17 mouse cellular contexts compared by ENCODE assay signal in the genomic region with DNA sequence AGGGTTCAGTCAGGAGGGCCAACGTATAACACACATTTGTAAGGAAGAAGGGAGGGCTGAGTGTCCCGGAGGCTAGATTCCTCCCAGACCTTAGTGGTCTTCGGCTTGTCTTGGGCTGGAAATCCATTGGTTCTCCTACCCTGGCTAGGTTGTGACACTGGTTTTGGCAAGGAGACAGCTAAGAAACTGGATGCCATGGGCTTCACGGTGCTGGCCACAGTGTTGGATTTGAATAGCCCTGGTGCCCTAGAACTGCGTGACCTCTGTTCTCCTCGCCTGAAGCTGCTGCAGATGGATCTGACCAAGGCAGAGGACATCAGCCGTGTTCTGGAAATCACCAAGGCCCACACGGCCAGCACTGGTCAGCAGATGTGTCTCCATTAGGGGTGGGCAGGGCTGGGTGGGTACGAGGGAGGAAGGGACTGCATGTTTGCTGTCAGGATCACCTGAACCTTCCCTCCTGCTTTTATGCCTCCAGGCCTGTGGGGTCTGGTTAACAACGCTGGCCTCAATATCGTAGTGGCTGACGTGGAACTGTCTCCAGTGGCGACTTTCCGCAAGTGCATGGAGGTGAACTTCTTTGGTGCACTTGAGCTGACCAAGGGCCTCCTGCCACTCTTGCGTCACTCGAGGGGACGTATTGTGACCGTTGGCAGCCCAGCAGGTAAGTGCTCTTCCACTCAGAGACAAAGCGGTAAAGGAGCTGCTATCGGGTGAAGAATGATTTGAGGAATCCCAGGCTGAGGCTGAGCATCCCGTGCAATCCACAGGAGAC. TPM values are rescaled to one million over a fixed set of nuclear protein-coding genes. Genes with fewer than 3 reads are reported as not detected.
DNase-seq lines count a peak whose midpoint lies in the region; ATAC-seq and TF ChIP-seq lines count a peak whose summit lies in the region.
"Had no signal": no experiment of that assay in that cellular context is flagged by ENCODE, and none has a peak within 500 bp of the region (broad histone marks: within the 10 kb centered on the region; RNA-seq: fewer than 3 reads in every experiment).

No protein-coding gene starts in this region.

- H3K4me1 ChIP-seq in hindbrain, embryonic 13.5 days (replicated peaks): peaks cover 49% of the 10 kb centered on the region
- peaks cover 31% of the 10 kb centered on the region for H3K4me1 ChIP-seq in hindbrain, embryonic 14.5 days (replicated peaks; ENCODE audit: control insufficient read depth, insufficient read depth, low read length)
- H3K4me1 ChIP-seq in lung, embryonic 14.5 days (ENCODE audit: insufficient read depth): peaks cover 24% of the 10 kb centered on the region
- peaks cover 67% of the 10 kb centered on the region for H3K4me1 ChIP-seq in limb, embryonic 10.5 days

- H3K4me2 ChIP-seq in hindbrain, embryonic 13.5 days: no peak overlapping the region
- H3K4me2 ChIP-seq in hindbrain, embryonic 14.5 days (replicated peaks): no peak overlapping the region
- H3K4me2 ChIP-seq in lung, embryonic 14.5 days: no peak overlapping the region
- H3K4me2 ChIP-seq: embryonic facial prominence, embryonic 13.5 days; liver, embryonic 13.5 days; stomach, embryonic 15.5 days had no signal

- no peak for ATAC-seq in hindbrain, embryonic 13.5 days (ENCODE audit: low FRiP score)
- no peak for ATAC-seq in hindbrain, embryonic 14.5 days (ENCODE audit: low FRiP score)
- no peak for ATAC-seq in lung, embryonic 14.5 days (ENCODE audit: insufficient read depth)

- H3K4me3 ChIP-seq in hindbrain, embryonic 13.5 days: no peak overlapping the region
- no peak overlapping the region for H3K4me3 ChIP-seq in hindbrain, embryonic 14.5 days (replicated peaks; ENCODE audit: low read length)
- H3K4me3 ChIP-seq in lung, embryonic 14.5 days (ENCODE audit: low read depth, low read length): no peak overlapping the region
- 0 out of 2 replicates have a peak overlapping the region, but pooled peaks have one; percentile 14 for H3K4me3 ChIP-seq in limb, embryonic 10.5 days
- H3K4me3 ChIP-seq: embryonic facial prominence, embryonic 13.5 days; liver, embryonic 13.5 days; neural tube, embryonic 12.5 days; stomach, embryonic 15.5 days had no signal

- H3K27ac ChIP-seq in hindbrain, embryonic 13.5 days: 0 out of 2 replicates have a peak overlapping the region, but pooled peaks have one; percentile 35
- H3K27ac ChIP-seq in hindbrain, embryonic 14.5 days: no peak overlapping the region
- no peak overlapping the region for H3K27ac ChIP-seq in lung, embryonic 14.5 days (ENCODE audit: low read depth)
- H3K27ac ChIP-seq in limb, embryonic 10.5 days: peak overlapping the region; percentile 99
- H3K27ac ChIP-seq: embryonic facial prominence, embryonic 13.5 days; liver, embryonic 13.5 days; neural tube, embryonic 12.5 days; stomach, embryonic 15.5 days had no signal

- no peak for DNase-seq in hindbrain, embryonic 14.5 days (ENCODE audit: low spot score)
- no peak for DNase-seq in lung, embryonic 14.5 days
- DNase-seq in lung, postnatal 14 days: no peak
- peak; percentile 42 for DNase-seq in limb, embryonic 10.5 days (ENCODE audit: low spot score)
- peak; percentile 49 for DNase-seq in lung, postnatal 10 days
- no peak for DNase-seq in urinary bladder, postnatal 25 days (ENCODE audit: low spot score)
- DNase-seq: adrenal gland, postnatal 25 days; cerebellum, adult 2 months; gastrocnemius, postnatal 36 days; heart, postnatal 14 days; liver, embryonic 13.5 days; right cerebral cortex, postnatal 14 days; thymus, adult 2 months had no signal

- H3K36me3 ChIP-seq in hindbrain, embryonic 13.5 days: peaks cover 49% of the 10 kb centered on the region
- H3K36me3 ChIP-seq in hindbrain, embryonic 14.5 days (replicated peaks; ENCODE audit: control insufficient read depth, insufficient read depth): peaks cover 44% of the 10 kb centered on the region
- H3K36me3 ChIP-seq in lung, embryonic 14.5 days (ENCODE audit: insufficient read depth): peaks cover 29% of the 10 kb centered on the region; the same call in 1 of the 2 replicates
- H3K36me3 ChIP-seq in limb, embryonic 10.5 days: peaks cover 61% of the 10 kb centered on the region

- 86% methylated on average over 21 of the region's 21 CpGs for WGBS in hindbrain, embryonic 13.5 days
- 81% methylated on average over 21 of the region's 21 CpGs for WGBS in hindbrain, embryonic 14.5 days
- 59% methylated on average over 21 of the region's 21 CpGs for WGBS in lung, embryonic 14.5 days
- WGBS in limb, embryonic 10.5 days: 73% methylated on average over 21 of the region's 21 CpGs

- peak; percentile 39 for TF ChIP-seq CTCF in lung, embryonic 14.5 days (IDR thresholded peaks at IDR 0.05; ENCODE audit: low read depth)

- peaks cover 10% of the 10 kb centered on the region for H3K27me3 ChIP-seq in hindbrain, embryonic 13.5 days
- H3K27me3 ChIP-seq in hindbrain, embryonic 14.5 days (ENCODE audit: control insufficient read depth, insufficient read depth, low read length): no peaks in the 10 kb centered on the region
- no peaks in the 10 kb centered on the region; the same call in 1 of the 2 replicates for H3K27me3 ChIP-seq in lung, embryonic 14.5 days (ENCODE audit: insufficient read depth, low read length)
- no peaks in the 10 kb centered on the region for H3K27me3 ChIP-seq in limb, embryonic 10.5 days (ENCODE audit: low read depth, poor library complexity, severe bottlenecking)

- H3K9me3 ChIP-seq in hindbrain, embryonic 13.5 days: no peaks in the 10 kb centered on the region
- H3K9me3 ChIP-seq in hindbrain, embryonic 14.5 days (ENCODE audit: control insufficient read depth, low read length): no peaks in the 10 kb centered on the region
- H3K9me3 ChIP-seq in lung, embryonic 14.5 days (ENCODE audit: low read depth, low read length): no peaks in the 10 kb centered on the region
- H3K9me3 ChIP-seq in limb, embryonic 10.5 days (replicated peaks): no peaks in the 10 kb centered on the region
- H3K9me3 ChIP-seq: embryonic facial prominence, embryonic 13.5 days; liver, embryonic 13.5 days; neural tube, embryonic 12.5 days; stomach, embryonic 15.5 days had no signal

- no peak overlapping the region for H3K9ac ChIP-seq in hindbrain, embryonic 13.5 days
- H3K9ac ChIP-seq in hindbrain, embryonic 14.5 days: no peak overlapping the region
- H3K9ac ChIP-seq in lung, embryonic 14.5 days: no peak overlapping the region
- H3K9ac ChIP-seq: embryonic facial prominence, embryonic 13.5 days; liver, embryonic 13.5 days; neural tube, embryonic 12.5 days; stomach, embryonic 15.5 days had no signal

RNA-seq across cellular contexts. Expression of gene Hsd11b2, which starts 3.6 kb away (rescaled TPM):
- 7.8 and 11.0 TPM in 2 replicates for polyA plus RNA-seq in hindbrain, embryonic 13.5 days (2015; fragmentation: Nextera tagmentation; extraction: Ambion mirVana)
- polyA plus RNA-seq in hindbrain, embryonic 14.5 days (2014; fragmentation: Nextera tagmentation; extraction: Ambion mirVana): 6.1 and 7.0 TPM in 2 replicates
- 4.8 and 5.9 TPM in 2 replicates for polyA plus RNA-seq in lung, embryonic 14.5 days (2014; fragmentation: Nextera tagmentation; extraction: Ambion mirVana)
- 78.2 and 83.2 TPM in 2 replicates for polyA plus RNA-seq in limb, embryonic 10.5 days (2016; fragmentation: Nextera tagmentation; extraction: Ambion mirVana)

RNA-seq across cellular contexts. Expression of gene Zdhhc1, which starts 25.5 kb away (rescaled TPM):
- 30.9 and 34.3 TPM in 2 replicates for polyA plus RNA-seq in hindbrain, embryonic 13.5 days (2015; fragmentation: Nextera tagmentation; extraction: Ambion mirVana)
- polyA plus RNA-seq in hindbrain, embryonic 14.5 days (2014; fragmentation: Nextera tagmentation; extraction: Ambion mirVana): 32.7 and 33.1 TPM in 2 replicates
- 40.0 and 41.9 TPM in 2 replicates for polyA plus RNA-seq in lung, embryonic 14.5 days (2014; fragmentation: Nextera tagmentation; extraction: Ambion mirVana)
- polyA plus RNA-seq in limb, embryonic 10.5 days (2016; fragmentation: Nextera tagmentation; extraction: Ambion mirVana): 18.9 and 25.3 TPM in 2 replicates

RNA-seq across cellular contexts. Expression of gene Atp6v0d1, which starts 43.7 kb away (rescaled TPM):
- 201 and 203 TPM in 2 replicates for polyA plus RNA-seq in hindbrain, embryonic 13.5 days (2015; fragmentation: Nextera tagmentation; extraction: Ambion mirVana)
- polyA plus RNA-seq in hindbrain, embryonic 14.5 days (2014; fragmentation: Nextera tagmentation; extraction: Ambion mirVana): 231 and 245 TPM in 2 replicates
- polyA plus RNA-seq in lung, embryonic 14.5 days (2014; fragmentation: Nextera tagmentation; extraction: Ambion mirVana): 74.6 and 81.0 TPM in 2 replicates
- polyA plus RNA-seq in limb, embryonic 10.5 days (2016; fragmentation: Nextera tagmentation; extraction: Ambion mirVana): 58.3 and 68.6 TPM in 2 replicates

RNA-seq across cellular contexts. Expression of gene Tppp3, which starts 50.9 kb away (rescaled TPM):
- 170 and 181 TPM in 2 replicates for polyA plus RNA-seq in hindbrain, embryonic 13.5 days (2015; fragmentation: Nextera tagmentation; extraction: Ambion mirVana)
- polyA plus RNA-seq in hindbrain, embryonic 14.5 days (2014; fragmentation: Nextera tagmentation; extraction: Ambion mirVana): 204 and 207 TPM in 2 replicates
- 41.1 and 42.3 TPM in 2 replicates for polyA plus RNA-seq in lung, embryonic 14.5 days (2014; fragmentation: Nextera tagmentation; extraction: Ambion mirVana)
- polyA plus RNA-seq in limb, embryonic 10.5 days (2016; fragmentation: Nextera tagmentation; extraction: Ambion mirVana): 8.4 and 13.5 TPM in 2 replicates

Comparison
In these comparisons a context has a peak if more than half of its experiments do, and no peak if none do; other contexts are left out.
1. H3K27ac ChIP-seq: peak in hindbrain, embryonic 13.5 days (single experiment) and limb, embryonic 10.5 days (single experiment); none in hindbrain, embryonic 14.5 days (single experiment) and lung, embryonic 14.5 days (single experiment).
2. DNase-seq: peak in limb, embryonic 10.5 days (single experiment) and lung, postnatal 10 days (single experiment); none in hindbrain, embryonic 14.5 days (single experiment), lung, embryonic 14.5 days (single experiment), lung, postnatal 14 days (single experiment) and urinary bladder, postnatal 25 days (single experiment).